Mouse (Mus musculus) liver, postnatal 0 days (tissue): ENCODE results near the gene Trpv2. TPM values are rescaled to one million over a fixed set of nuclear protein-coding genes. Genes with fewer than 3 reads are reported as not detected.

Source experiments
- ATAC-seq: fragments of 200-750 bp; cut with Nextera tagmentation; 2 replicates; pipeline ENCODE4 v1.8.0; 2017; ENCODE audit warnings: mild to moderate bottlenecking, moderate library complexity
- DNase-seq: peaks from one replicate; pipeline ENCODE4 v3.0.0-alpha.2; 2016
- H3K27ac ChIP-seq: fragments of 300-500 bp; sonication (generic); 2 replicates; pipeline ENCODE4 v1.5.1; 2014; ENCODE audit warnings: antibody characterized with exemption, moderate library complexity, mild to moderate bottlenecking, low read depth
- H3K27me3 ChIP-seq: fragments of 300-500 bp; sonication (generic); 2 replicates; pipeline ENCODE4 v1.6.1; 2014; ENCODE audit warnings: low read length, control low read depth, mixed read lengths; ENCODE audit not compliant: insufficient read depth
- H3K36me3 ChIP-seq: fragments of 300-500 bp; sonication (generic); replicated peaks from 2 replicates; pipeline ENCODE4 v1.6.1; 2014; ENCODE audit warnings: mild to moderate bottlenecking, control low read depth, low read length, moderate library complexity, mixed read lengths; ENCODE audit not compliant: insufficient read depth
- H3K4me1 ChIP-seq: fragments of 300-500 bp; sonication (generic); 2 replicates; pipeline ENCODE4 v1.6.1; 2014; ENCODE audit warnings: antibody characterized with exemption, mild to moderate bottlenecking, control low read depth; ENCODE audit not compliant: insufficient read depth
- H3K4me2 ChIP-seq: fragments of 300-500 bp; sonication (generic); 2 replicates; pipeline ENCODE4 v1.6.1; 2014; ENCODE audit warnings: low read depth, mild to moderate bottlenecking, low read length, moderate library complexity, mixed read lengths
- H3K4me3 ChIP-seq: fragments of 300-500 bp; sonication (generic); 2 replicates; pipeline ENCODE4 v1.5.1; 2014; ENCODE audit warnings: low read depth, low read length
- H3K9ac ChIP-seq: fragments of 300-500 bp; sonication (generic); replicated peaks from 2 replicates; pipeline ENCODE4 v1.6.1; 2014; ENCODE audit warnings: mild to moderate bottlenecking, moderate library complexity
- H3K9me3 ChIP-seq: fragments of 300-500 bp; sonication (generic); 2 replicates; pipeline ENCODE4 v1.6.1; 2016; ENCODE audit warnings: mild to moderate bottlenecking, control low read depth, low read length, mixed read lengths
- CTCF ChIP-seq: sonication (generic); IDR thresholded peaks from 2 replicates; pipeline ENCODE4 v1.5.1; 2016; ENCODE audit warnings: antibody characterized with exemption, low read depth
- EP300 ChIP-seq: IDR thresholded peaks from 2 replicates; pipeline ENCODE4 v1.6.1; 2016; ENCODE audit warnings: antibody characterized with exemption, low read depth, mild to moderate bottlenecking
- WGBS: fragments of 180-500 bp; shearing (Covaris S2); extraction: QIAGEN DNeasy Blood & Tissue Kit; methylation state at CpG from one replicate; pipeline ENCODE4 v1.1.7; 2014; ENCODE audit not compliant: insufficient replicate concordance; 5-methylcytosine and 5-hydroxymethylcytosine counted together
- polyA plus RNA-seq: library from polyadenylated mRNA; unstranded; fragments of >200 nt; fragmentation: Nextera tagmentation; extraction: Ambion mirVana; gene quantifications from 2 replicates; pipeline ENCODE4 v1.2.1, GENCODE M21; 2015

Gene Trpv2
- polyA plus RNA-seq = 4.7 and 5.4 TPM in 2 replicates

DNA sequence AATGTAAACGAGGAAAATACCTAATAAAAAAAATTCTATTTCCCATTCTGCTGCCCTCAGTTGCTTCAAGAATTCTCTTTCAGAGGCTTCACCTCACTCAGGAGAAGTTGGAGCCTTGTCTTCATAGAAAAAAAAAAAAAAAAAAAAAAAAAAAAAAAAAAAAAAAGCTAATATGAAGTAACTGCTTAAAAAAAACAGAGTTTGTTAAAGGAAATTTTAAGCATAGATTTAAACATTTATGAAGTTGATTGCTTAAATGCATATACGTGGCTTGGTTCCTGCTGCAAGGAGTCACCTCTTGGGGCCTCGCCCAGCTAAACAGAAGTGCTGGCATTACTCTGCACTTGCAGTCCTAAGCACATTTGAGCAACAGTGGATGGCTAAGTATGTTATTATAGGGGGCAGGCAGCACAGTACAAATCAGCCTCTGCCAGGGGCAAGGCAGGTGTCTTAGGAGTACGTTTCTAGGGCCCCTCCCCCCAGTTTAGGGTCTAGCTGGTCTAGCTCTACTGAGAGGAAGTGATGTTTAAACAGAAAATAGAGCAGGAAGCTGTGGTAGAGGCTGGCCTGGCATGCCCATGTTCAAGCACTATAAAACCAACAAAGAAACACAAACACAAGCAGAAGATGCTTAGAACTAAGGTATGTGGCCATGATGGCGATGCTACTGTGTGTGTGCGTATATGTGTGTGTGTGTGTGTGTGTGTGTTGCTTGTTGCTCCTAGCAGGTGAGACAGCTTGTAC, at the start of gene Trpv2:
Trpv2 (plus strand) TSS at position 528 of the 744 bp plus-strand sequence.
- peak within 1 kb of the TSS; percentile 65 for H3K27ac ChIP-seq
- no peaks in the 10 kb centered on the region for H3K9me3 ChIP-seq
- TF ChIP-seq CTCF = no peak
- no peak for TF ChIP-seq EP300
- DNase-seq = peak; percentile 42
- peak within 1 kb of the TSS; percentile 64; the same call in 1 of the 2 replicates for H3K9ac ChIP-seq
- H3K36me3 ChIP-seq = no peaks in the 10 kb centered on the region
- no peak for ATAC-seq
- WGBS = 51% methylated on average over 6 of the region's 6 CpGs
- H3K4me3 ChIP-seq = peak within 1 kb of the TSS; percentile 64
- peaks cover 26% of the 10 kb centered on the region for H3K4me1 ChIP-seq
- H3K4me2 ChIP-seq = peak within 1 kb of the TSS; percentile 98
- no peaks in the 10 kb centered on the region for H3K27me3 ChIP-seq

DNA sequence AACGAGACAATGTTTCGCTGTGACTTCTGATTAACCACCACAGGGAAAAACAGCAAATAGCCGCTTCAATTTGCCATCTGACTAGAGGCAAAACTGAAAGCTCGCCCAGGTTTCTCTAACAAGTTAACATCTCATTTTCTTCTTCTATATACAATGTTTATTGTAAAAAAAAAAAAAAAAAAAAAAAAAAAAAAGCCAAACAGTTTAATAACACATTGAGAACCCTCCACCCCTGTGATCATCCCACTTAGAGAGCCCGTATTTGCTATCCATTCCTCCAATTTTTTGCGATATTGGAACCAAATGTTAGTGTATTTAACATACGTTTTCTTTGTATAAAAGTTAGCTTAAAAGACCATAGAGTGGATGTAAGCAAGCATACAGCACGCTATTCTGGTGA, 37.2 kb upstream of the Trpv2 start:
- H3K36me3 ChIP-seq = peaks cover 8% of the 10 kb centered on the region
- no peak overlapping the region for H3K9ac ChIP-seq
- no peak overlapping the region for H3K4me3 ChIP-seq
- ATAC-seq (no peak), DNase-seq (no peak)
- H3K4me2 ChIP-seq = peak overlapping the region; percentile 99; the same call in 1 of the 2 replicates
- H3K27me3 ChIP-seq = no peaks in the 10 kb centered on the region
- no peak for TF ChIP-seq CTCF
- TF ChIP-seq EP300 = no peak
- H3K9me3 ChIP-seq = no peaks in the 10 kb centered on the region
- H3K27ac ChIP-seq = no peak overlapping the region
- 86% methylated on average over 8 of the region's 8 CpGs for WGBS
- H3K4me1 ChIP-seq = peaks cover 10% of the 10 kb centered on the region

DNA sequence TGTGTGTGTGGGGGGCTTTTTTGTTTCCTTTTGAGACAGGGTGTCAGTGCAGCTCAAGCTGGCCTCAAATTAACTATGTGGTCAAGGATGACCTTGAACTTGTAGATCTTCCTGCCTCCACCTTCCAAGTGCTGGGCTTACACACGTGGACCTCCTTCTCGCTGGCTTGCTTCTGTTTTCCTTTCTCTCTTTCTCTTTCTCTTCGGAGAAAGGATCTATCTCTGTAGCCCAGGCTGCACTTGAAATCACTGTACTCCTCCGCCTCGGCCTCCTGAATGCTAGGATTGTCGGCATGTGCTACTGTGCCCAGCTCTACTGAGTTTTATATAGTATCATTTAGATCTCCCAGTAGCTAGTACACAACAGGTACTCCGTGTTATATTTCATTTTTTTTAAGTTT, 36.7 kb upstream of the Trpv2 start:
- Histone ChIP-seq H3K9me3 (no peaks in the 10 kb centered on the region), H3K9ac (0 out of 2 replicates have a peak overlapping the region, but pooled peaks have one; percentile 34), H3K27me3 (no peaks in the 10 kb centered on the region), H3K36me3 (peaks cover 7% of the 10 kb centered on the region), H3K4me2 (peak overlapping the region; percentile 99), H3K4me3 (0 out of 2 replicates have a peak overlapping the region, but pooled peaks have one; percentile 15), H3K4me1 (peaks cover 10% of the 10 kb centered on the region), H3K27ac (no peak overlapping the region)
- DNase-seq (no peak), ATAC-seq (no peak)
- 36% methylated on average over 7 of the region's 7 CpGs for WGBS
- TF ChIP-seq EP300 (no peak), CTCF (no peak)

DNA sequence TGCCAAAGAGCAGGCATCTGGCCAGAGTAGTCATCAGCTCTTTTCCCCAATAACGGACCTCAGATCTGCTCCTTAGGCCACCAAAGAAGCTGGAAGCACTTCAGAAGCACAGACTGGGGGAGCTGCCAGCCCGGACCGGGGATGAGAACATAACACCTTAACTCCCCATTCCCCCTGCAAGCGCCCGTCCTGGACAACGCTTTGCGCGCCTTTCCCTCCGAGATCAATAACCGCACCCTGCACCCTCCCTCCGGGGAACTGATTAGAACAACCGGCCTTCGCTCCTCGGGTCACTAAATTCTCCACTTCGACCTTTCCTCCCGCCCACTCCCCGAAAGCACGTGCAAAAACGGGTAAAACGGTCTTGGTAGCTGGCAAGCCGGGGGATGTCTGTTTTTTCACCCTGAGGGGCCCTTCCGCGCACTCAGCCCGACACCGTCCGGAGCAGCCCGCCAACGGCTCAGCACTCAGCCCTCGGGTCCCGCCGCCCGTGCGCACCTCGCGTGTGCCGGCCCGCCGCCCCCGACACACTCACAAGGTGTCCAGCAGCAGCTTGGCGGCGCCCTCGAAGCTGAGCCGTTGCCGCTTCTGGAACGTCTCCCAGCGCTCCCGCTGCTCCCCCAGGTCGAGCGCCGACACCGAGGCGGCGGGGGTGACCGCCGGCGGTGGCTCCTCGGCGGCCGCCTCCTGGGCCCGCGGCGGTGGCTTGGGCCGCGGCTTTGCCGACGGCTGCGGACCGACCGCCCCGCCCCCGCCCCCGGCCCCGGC, 35.8 kb upstream of the Trpv2 start:
- TF ChIP-seq CTCF (no peak; the same call in 1 of the 2 replicates), EP300 (no peak)
- DNase-seq (peak; percentile 72), ATAC-seq (peak; percentile 80)
- peak overlapping the region; percentile 78 for H3K4me3 ChIP-seq
- no peaks in the 10 kb centered on the region for H3K27me3 ChIP-seq
- H3K9me3 ChIP-seq = no peaks in the 10 kb centered on the region
- peaks cover 10% of the 10 kb centered on the region for H3K4me1 ChIP-seq
- WGBS = under 1% methylated on average over 62 of the region's 73 CpGs
- H3K9ac ChIP-seq = peak overlapping the region; percentile 92
- H3K36me3 ChIP-seq = peaks cover 6% of the 10 kb centered on the region
- H3K27ac ChIP-seq = peak overlapping the region; percentile 89
- H3K4me2 ChIP-seq = peak overlapping the region; percentile 99

DNA sequence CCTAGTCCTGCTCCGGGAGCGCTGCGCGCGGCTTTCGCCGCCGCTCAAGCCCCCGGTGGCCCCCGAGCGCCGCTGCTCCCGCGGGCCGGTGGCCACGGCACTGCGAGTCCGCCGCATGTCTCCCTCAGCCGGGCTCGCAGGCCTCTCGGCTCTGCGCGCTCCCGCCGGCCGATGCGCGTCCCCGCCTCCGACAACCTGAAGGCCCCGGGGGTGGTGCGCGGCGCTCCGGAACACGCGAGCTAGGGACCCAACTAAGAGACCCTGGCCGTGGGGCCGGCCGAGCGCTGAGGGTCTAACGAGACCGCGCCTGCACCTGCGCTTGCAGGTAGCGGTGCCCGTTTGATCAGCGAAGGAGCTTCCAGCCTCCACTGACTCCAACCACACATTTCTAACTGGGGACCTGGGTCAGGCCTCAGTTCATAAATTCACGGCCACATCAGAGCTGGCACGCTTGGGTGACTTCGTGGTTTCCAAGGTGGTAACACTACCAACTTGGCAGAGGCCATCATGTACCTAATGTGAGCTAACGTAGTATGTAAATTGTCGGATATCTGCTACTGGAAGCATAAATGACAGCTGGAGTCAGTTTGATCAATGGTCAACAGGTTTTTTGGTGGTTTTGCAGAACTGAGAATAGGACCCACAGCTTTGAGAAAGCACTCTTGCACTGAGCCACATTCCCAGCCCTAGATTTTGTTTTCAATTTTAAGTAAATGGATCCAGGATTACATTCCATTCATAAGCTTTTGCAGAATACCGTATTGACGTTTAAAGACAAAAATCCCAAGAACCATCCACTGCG, 35.0 kb upstream of the Trpv2 start, which contains the start of gene Cenpv:
Cenpv (minus strand) TSS at position 173 of the 802 bp plus-strand sequence.
- H3K4me3 ChIP-seq = peak within 1 kb of the TSS; percentile 78
- peaks cover 10% of the 10 kb centered on the region for H3K4me1 ChIP-seq
- peak within 1 kb of the TSS; percentile 99 for H3K4me2 ChIP-seq
- peak; percentile 81 for ATAC-seq
- peak within 1 kb of the TSS; percentile 92 for H3K9ac ChIP-seq
- H3K27ac ChIP-seq = peak within 1 kb of the TSS; percentile 89
- WGBS = 11% methylated on average over 33 of the region's 57 CpGs
- TF ChIP-seq EP300 (no peak), CTCF (no peak)
- DNase-seq = peak; percentile 85
- no peaks in the 10 kb centered on the region for H3K9me3 ChIP-seq
- no peaks in the 10 kb centered on the region for H3K36me3 ChIP-seq
- H3K27me3 ChIP-seq = no peaks in the 10 kb centered on the region
